Mouse (Mus musculus) kidney, postnatal 25 days (tissue): Measurements from ENCODE around the gene Amd1.

Experiments used
- DNase-seq, 2 experiments: peaks; one replicate each; pipeline ENCODE4 v3.0.0; 2021; ENCODE audit warnings: mixed read lengths in 2 of 2

Amd1 gene

GRCm38 (mm10) chr10:40302140-40302985 lies at the start of gene Amd1:
TSS of gene Amd1 (minus strand) at chr10:40302186.
- peak; percentile 100 for DNase-seq

GRCm38 (mm10) chr10:40351156-40351555 lies 49.2 kb upstream of the Amd1 start:
- DNase-seq, result no peak

- no peak for DNase-seq
Observed at GRCm38 (mm10) chr10:40350245-40350932, 48.4 kb upstream of the Amd1 start.

- peak; percentile 48 to 78 for DNase-seq
Observed at GRCm38 (mm10) chr10:40349631-40350177, 47.7 kb upstream of the Amd1 start.

- DNase-seq, result peak; percentile 98 to 99
Observed at GRCm38 (mm10) chr10:40348566-40349536, 46.9 kb upstream of the Amd1 start.

- DNase-seq, result no peak
Observed at GRCm38 (mm10) chr10:40347461-40347954, 45.5 kb upstream of the Amd1 start.

GRCm38 (mm10) chr10:40346776-40347403 lies 44.9 kb upstream of the Amd1 start:
- DNase-seq, result no peak

- DNase-seq, result no peak
Observed at GRCm38 (mm10) chr10:40342036-40342435, 40.0 kb upstream of the Amd1 start.

GRCm38 (mm10) chr10:40339351-40339964 lies 37.5 kb upstream of the Amd1 start, which contains the start of gene Cdk19:
TSS of gene Cdk19 (plus strand) at chr10:40339564.
- no peak for DNase-seq

- DNase-seq, result no peak
Observed at GRCm38 (mm10) chr10:40332864-40333263, 30.9 kb upstream of the Amd1 start.

- DNase-seq, result no peak
Observed at GRCm38 (mm10) chr10:40330262-40330661, 28.3 kb upstream of the Amd1 start.

- peak in 1 of 2 experiments; percentile 40 for DNase-seq
Observed at GRCm38 (mm10) chr10:40328004-40328551, 26.1 kb upstream of the Amd1 start.

GRCm38 (mm10) chr10:40320306-40320705 lies 18.3 kb upstream of the Amd1 start:
- no peak for DNase-seq

- no peak for DNase-seq
Observed at GRCm38 (mm10) chr10:40316841-40317585, 15.0 kb upstream of the Amd1 start.

GRCm38 (mm10) chr10:40312781-40313180 lies 10.8 kb upstream of the Amd1 start:
- no peak for DNase-seq

GRCm38 (mm10) chr10:40309884-40310635 lies 8.1 kb upstream of the Amd1 start:
- no peak for DNase-seq

- no peak for DNase-seq
Observed at GRCm38 (mm10) chr10:40307826-40308583, 6.0 kb upstream of the Amd1 start.

GRCm38 (mm10) chr10:40305989-40306388 lies 4.0 kb upstream of the Amd1 start:
- no peak for DNase-seq
